Mouse (Mus musculus): ENCODE data around the gene Tnfrsf12a.

- TF ChIP-seq CTCF (conservative IDR thresholded peaks at IDR 0.05; ENCODE audit: insufficient read depth, insufficient read length, low read depth, low read length): no peak
- TF ChIP-seq POLR2A (IDR thresholded peaks at IDR 0.05; ENCODE audit: low read depth, low read length): no peak
Observed at GRCm38 (mm10) chr17:23717003-23717402, 39.7 kb upstream of the Tnfrsf12a start.
